25 mouse cellular contexts compared by ENCODE assay signal in genomic region chr3:34618934-34619333, GRCm38 (mm10). TPM values are rescaled to one million over a fixed set of nuclear protein-coding genes. Genes with fewer than 3 reads are reported as not detected.
DNase-seq lines count a peak whose midpoint lies in the region; ATAC-seq lines count a peak whose summit lies in the region.
"Had no signal": no experiment of that assay in that cellular context is flagged by ENCODE, and none has a peak within 500 bp of the region (broad histone marks: within the 10 kb centered on the region; RNA-seq: fewer than 3 reads in every experiment).

No protein-coding gene starts in this region.

- peaks cover 27% of the 10 kb centered on the region for H3K36me3 ChIP-seq in forebrain, embryonic 13.5 days (ENCODE audit: poor library complexity, severe bottlenecking)
- peaks cover 19% of the 10 kb centered on the region for H3K36me3 ChIP-seq in forebrain, embryonic 12.5 days (replicated peaks)
- no peaks in the 10 kb centered on the region for H3K36me3 ChIP-seq in forebrain, embryonic 15.5 days
- peaks cover 4% of the 10 kb centered on the region; the same call in 1 of the 2 replicates for H3K36me3 ChIP-seq in forebrain, embryonic 11.5 days (ENCODE audit: control insufficient read depth, insufficient read depth, low read length)
- no peaks in the 10 kb centered on the region for H3K36me3 ChIP-seq in forebrain, embryonic 16.5 days (ENCODE audit: control insufficient read depth, insufficient read depth)
- H3K36me3 ChIP-seq: embryonic facial prominence, embryonic 13.5 days; embryonic facial prominence, embryonic 15.5 days; G1E had no signal

- H3K27me3 ChIP-seq in forebrain, embryonic 13.5 days = no peaks in the 10 kb centered on the region
- no peaks in the 10 kb centered on the region for H3K27me3 ChIP-seq in forebrain, embryonic 12.5 days
- H3K27me3 ChIP-seq in forebrain, embryonic 15.5 days = no peaks in the 10 kb centered on the region
- no peaks in the 10 kb centered on the region for H3K27me3 ChIP-seq in forebrain, embryonic 11.5 days (ENCODE audit: control insufficient read depth, insufficient read depth, low read length)
- H3K27me3 ChIP-seq in forebrain, embryonic 16.5 days (replicated peaks; ENCODE audit: control insufficient read depth, insufficient read depth, low read length) = no peaks in the 10 kb centered on the region
- H3K27me3 ChIP-seq: CH12.LX; embryonic facial prominence, embryonic 13.5 days; embryonic facial prominence, embryonic 15.5 days had no signal

- H3K4me1 ChIP-seq in forebrain, embryonic 13.5 days = peaks cover 13% of the 10 kb centered on the region
- H3K4me1 ChIP-seq in forebrain, embryonic 12.5 days = peaks cover 7% of the 10 kb centered on the region; the same call in 1 of the 2 replicates
- H3K4me1 ChIP-seq in forebrain, embryonic 15.5 days = peaks cover 12% of the 10 kb centered on the region
- H3K4me1 ChIP-seq in forebrain, embryonic 11.5 days (replicated peaks; ENCODE audit: control insufficient read depth, insufficient read depth, low read length) = no peaks in the 10 kb centered on the region
- peaks cover 9% of the 10 kb centered on the region for H3K4me1 ChIP-seq in forebrain, embryonic 16.5 days (replicated peaks; ENCODE audit: control insufficient read depth, insufficient read depth, low read length)
- H3K4me1 ChIP-seq: embryonic facial prominence, embryonic 15.5 days had no signal

- DNase-seq in forebrain, embryonic 11.5 days (ENCODE audit: low spot score) = no peak
- DNase-seq in cerebellum, postnatal 36 days = no peak
- no peak for DNase-seq in adrenal gland, adult 2 months
- DNase-seq: adrenal gland, adult 8-10 months; adrenal gland, postnatal 14 days; adrenal gland, postnatal 36 days; B cell, adult 2 months; cerebellum, adult 11-12 months; cerebellum, adult 2 months; cerebellum, adult 9-10 months; cerebellum, postnatal 10 days; cerebellum, postnatal 25 days; embryo, embryonic 11 days; gastrocnemius, adult 2 months had no signal

- H3K4me2 ChIP-seq in forebrain, embryonic 13.5 days = no peak overlapping the region
- H3K4me2 ChIP-seq in forebrain, embryonic 12.5 days = no peak overlapping the region
- H3K4me2 ChIP-seq in forebrain, embryonic 15.5 days (replicated peaks) = no peak overlapping the region
- no peak overlapping the region for H3K4me2 ChIP-seq in forebrain, embryonic 11.5 days (ENCODE audit: low read depth, low read length, severe bottlenecking)
- no peak overlapping the region for H3K4me2 ChIP-seq in forebrain, embryonic 16.5 days (ENCODE audit: low read length)
- H3K4me2 ChIP-seq: embryonic facial prominence, embryonic 13.5 days; embryonic facial prominence, embryonic 15.5 days had no signal

- no peaks in the 10 kb centered on the region for H3K9me3 ChIP-seq in forebrain, embryonic 13.5 days (replicated peaks)
- no peaks in the 10 kb centered on the region for H3K9me3 ChIP-seq in forebrain, embryonic 12.5 days
- no peaks in the 10 kb centered on the region for H3K9me3 ChIP-seq in forebrain, embryonic 15.5 days
- H3K9me3 ChIP-seq in forebrain, embryonic 11.5 days (ENCODE audit: control insufficient read depth, low read length) = no peaks in the 10 kb centered on the region
- H3K9me3 ChIP-seq in forebrain, embryonic 16.5 days (ENCODE audit: control insufficient read depth, low read length) = no peaks in the 10 kb centered on the region
- H3K9me3 ChIP-seq: embryonic facial prominence, embryonic 13.5 days; embryonic facial prominence, embryonic 15.5 days had no signal

- no peak overlapping the region for H3K9ac ChIP-seq in forebrain, embryonic 13.5 days
- no peak overlapping the region for H3K9ac ChIP-seq in forebrain, embryonic 12.5 days
- H3K9ac ChIP-seq in forebrain, embryonic 15.5 days (replicated peaks) = no peak overlapping the region
- no peak overlapping the region for H3K9ac ChIP-seq in forebrain, embryonic 11.5 days (ENCODE audit: low read length)
- no peak overlapping the region for H3K9ac ChIP-seq in forebrain, embryonic 16.5 days (replicated peaks; ENCODE audit: low read depth, low read length)
- H3K9ac ChIP-seq: embryonic facial prominence, embryonic 13.5 days; embryonic facial prominence, embryonic 15.5 days had no signal

- H3K27ac ChIP-seq in forebrain, embryonic 13.5 days = no peak overlapping the region
- H3K27ac ChIP-seq in forebrain, embryonic 12.5 days = no peak overlapping the region
- no peak overlapping the region for H3K27ac ChIP-seq in forebrain, embryonic 15.5 days (replicated peaks)
- no peak overlapping the region for H3K27ac ChIP-seq in forebrain, embryonic 11.5 days (ENCODE audit: low read depth, low read length)
- no peak overlapping the region for H3K27ac ChIP-seq in forebrain, embryonic 16.5 days (ENCODE audit: low read length)
- H3K27ac ChIP-seq: embryonic facial prominence, embryonic 13.5 days; embryonic facial prominence, embryonic 15.5 days; gastrocnemius, adult 2 months had no signal

- ATAC-seq in forebrain, embryonic 13.5 days = peak; percentile 52; the same call in 1 of the 2 replicates
- no peak for ATAC-seq in forebrain, embryonic 12.5 days (ENCODE audit: low FRiP score)
- peak; percentile 74 for ATAC-seq in forebrain, embryonic 15.5 days (replicated peaks)
- no peak for ATAC-seq in forebrain, embryonic 11.5 days (replicated peaks; ENCODE audit: low FRiP score)
- peak; percentile 75; the same call in 1 of the 2 replicates for ATAC-seq in forebrain, embryonic 16.5 days
- ATAC-seq: CD4-positive, CD25-positive, alpha-beta regulatory T cell, adult 4 months had no signal

- H3K4me3 ChIP-seq in forebrain, embryonic 13.5 days = no peak overlapping the region
- no peak overlapping the region for H3K4me3 ChIP-seq in forebrain, embryonic 12.5 days (replicated peaks)
- H3K4me3 ChIP-seq in forebrain, embryonic 15.5 days = no peak overlapping the region
- no peak overlapping the region for H3K4me3 ChIP-seq in forebrain, embryonic 11.5 days (ENCODE audit: low read depth, low read length)
- H3K4me3 ChIP-seq in forebrain, embryonic 16.5 days (replicated peaks; ENCODE audit: low read length) = no peak overlapping the region
- H3K4me3 ChIP-seq: embryonic facial prominence, embryonic 13.5 days; embryonic facial prominence, embryonic 15.5 days; erythroblast, embryonic 14.5 days; gastrocnemius, adult 2 months had no signal

- WGBS in forebrain, embryonic 13.5 days = 61% methylated on average over 7 of the region's 7 CpGs
- WGBS in forebrain, embryonic 12.5 days = 71% methylated on average over 7 of the region's 7 CpGs
- whole genome bisulfite sequencing in forebrain, embryonic 15.5 days = 39% methylated on average over 7 of the region's 7 CpGs
- WGBS in forebrain, embryonic 11.5 days = 80% methylated on average over 7 of the region's 7 CpGs
- WGBS in forebrain, embryonic 16.5 days = 44% methylated on average over 7 of the region's 7 CpGs

RNA-seq across cellular contexts. Expression of gene Sox2, which starts 31.3 kb away (rescaled TPM):
- 41.3 and 48.4 TPM in 2 replicates for polyA plus RNA-seq in forebrain, embryonic 13.5 days (2015; fragmentation: Nextera tagmentation; extraction: Ambion mirVana)
- 75.5 and 77.0 TPM in 2 replicates for polyA plus RNA-seq in forebrain, embryonic 12.5 days (2016; fragmentation: Nextera tagmentation; extraction: Ambion mirVana)
- polyA plus RNA-seq in forebrain, embryonic 15.5 days (2015; fragmentation: Nextera tagmentation; extraction: Ambion mirVana) = 39.7 and 42.3 TPM in 2 replicates
- 57.7 and 67.3 TPM in 2 replicates for polyA plus RNA-seq in forebrain, embryonic 11.5 days (2014; fragmentation: Nextera tagmentation; extraction: Ambion mirVana)
- polyA plus RNA-seq in forebrain, embryonic 16.5 days (2015; fragmentation: Nextera tagmentation; extraction: Ambion mirVana) = 20.8 and 24.0 TPM in 2 replicates
- under 1 TPM; 0.14 to 0.28 TPM for total RNA-seq in adrenal gland, adult 2 months (2021)
- 0.42 and 0.44 TPM in 2 replicates for polyA plus RNA-seq in adrenal gland, adult 2 months (2012; rRNA removed)
- total RNA-seq: CH12.LX; common myeloid progenitor, adult 5-6 weeks; gastrocnemius, adult 2 months had no signal
- polyA plus RNA-seq: CD4-positive, CD25-positive, alpha-beta regulatory T cell, adult 4 months; erythroblast, embryonic 14.5 days; G1E had no signal

Comparison
In these comparisons a context has a peak if more than half of its experiments do, and no peak if none do; other contexts are left out.
1. ATAC-seq: peak in forebrain, embryonic 13.5 days (single experiment), forebrain, embryonic 15.5 days (single experiment) and forebrain, embryonic 16.5 days (single experiment); none in forebrain, embryonic 12.5 days (single experiment) and forebrain, embryonic 11.5 days (single experiment).
2. RNA of gene Sox2, which starts 31.3 kb away (polyA plus RNA-seq): 75.5 to 77.0 TPM in forebrain, embryonic 12.5 days, 57.7 to 67.3 TPM in forebrain, embryonic 11.5 days, 41.3 to 48.4 TPM in forebrain, embryonic 13.5 days, 39.7 to 42.3 TPM in forebrain, embryonic 15.5 days and 20.8 to 24.0 TPM in forebrain, embryonic 16.5 days; 0.42 to 0.44 TPM in adrenal gland, adult 2 months; every median in the first group is over 10 times any median in the second.